ENCODE assay signal across 15 mouse cellular contexts in genomic region chr10:12985028-12985427, GRCm38 (mm10).
"Had no signal": no experiment of that assay in that cellular context is flagged by ENCODE, and none has a peak within 500 bp of the region (broad histone marks: within the 10 kb centered on the region; RNA-seq: fewer than 3 reads in every experiment).

No protein-coding gene starts in this region.

- H3K4me2 ChIP-seq: limb, embryonic 12.5 days; limb, embryonic 15.5 days; liver, embryonic 11.5 days; lung, embryonic 14.5 days; midbrain, embryonic 12.5 days; midbrain, embryonic 15.5 days had no signal

- H3K27me3 ChIP-seq: limb, embryonic 12.5 days; limb, embryonic 15.5 days; midbrain, embryonic 12.5 days; midbrain, embryonic 15.5 days had no signal

- H3K4me1 ChIP-seq: limb, embryonic 12.5 days; limb, embryonic 15.5 days; midbrain, embryonic 15.5 days had no signal

- H3K9ac ChIP-seq: limb, embryonic 12.5 days; limb, embryonic 15.5 days; liver, embryonic 14.5 days; liver, postnatal 0 days; lung, embryonic 14.5 days; midbrain, embryonic 12.5 days; midbrain, embryonic 15.5 days had no signal

- DNase-seq: kidney, postnatal 25 days; left cerebral cortex, postnatal 4 days; liver, postnatal 0 days; lung, embryonic 14.5 days; thymus, adult 18-20 months; thymus, postnatal 36 days had no signal

- H3K27ac ChIP-seq: kidney, postnatal 0 days; limb, embryonic 12.5 days; limb, embryonic 15.5 days; liver, embryonic 14.5 days; macrophage; midbrain, embryonic 12.5 days; midbrain, embryonic 15.5 days had no signal

- H3K36me3 ChIP-seq: limb, embryonic 12.5 days; limb, embryonic 15.5 days; midbrain, embryonic 12.5 days; midbrain, embryonic 15.5 days had no signal

- H3K9me3 ChIP-seq: limb, embryonic 12.5 days; limb, embryonic 15.5 days; midbrain, embryonic 12.5 days; midbrain, embryonic 15.5 days had no signal

- H3K4me3 ChIP-seq: limb, embryonic 12.5 days; limb, embryonic 15.5 days; midbrain, embryonic 12.5 days; midbrain, embryonic 15.5 days had no signal

- ATAC-seq: liver, postnatal 0 days; lung, postnatal 0 days; midbrain, embryonic 15.5 days had no signal
